Mouse (Mus musculus): ENCODE results near the gene Olfr1357.

Gene Olfr1357

GRCm38 (mm10) chr10:78578204-78578603 is 39.7 kb downstream of the Olfr1357 start:
- no peak for DNase-seq (ENCODE audit: low spot score)

DNA sequence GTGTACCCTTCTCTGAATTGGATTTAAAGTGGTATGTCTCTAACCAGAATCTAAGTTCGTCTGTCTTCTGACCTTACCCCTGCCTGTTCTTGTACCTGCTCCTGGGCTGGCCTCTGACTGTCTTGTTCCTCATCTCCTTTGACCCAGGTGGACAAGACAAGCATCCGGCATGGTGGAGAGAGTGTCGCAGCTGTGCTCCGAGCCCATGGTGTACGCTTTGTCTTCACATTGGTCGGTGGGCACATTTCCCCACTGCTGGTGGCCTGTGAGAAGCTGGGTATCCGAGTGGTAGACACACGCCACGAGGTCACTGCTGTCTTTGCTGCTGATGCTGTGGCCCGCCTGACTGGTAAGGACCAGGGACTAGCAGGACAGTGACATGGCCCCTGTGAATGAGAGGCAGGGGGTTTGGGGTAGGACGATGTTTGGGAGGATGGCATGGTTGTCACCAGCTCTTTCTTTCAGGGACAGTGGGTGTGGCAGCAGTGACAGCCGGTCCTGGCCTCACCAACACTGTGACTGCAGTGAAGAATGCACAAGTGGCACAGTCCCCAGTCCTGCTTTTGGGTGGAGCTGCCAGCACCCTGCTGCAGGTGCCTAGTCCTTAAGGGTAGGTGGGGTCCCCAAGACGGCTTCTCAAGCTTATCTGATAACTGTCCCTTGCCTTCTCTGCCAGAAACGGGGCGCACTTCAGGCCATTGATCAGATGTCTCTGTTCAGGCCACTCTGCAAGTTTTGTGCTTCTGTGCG is 41.3 kb downstream of the Olfr1357 start:
- DNase-seq (ENCODE audit: low spot score), result no peak

GRCm38 (mm10) chr10:78575690-78576089 is 42.2 kb downstream of the Olfr1357 start:
- peak; percentile 61 for DNase-seq (ENCODE audit: low spot score)

- no peak for DNase-seq (ENCODE audit: low spot score)
Observed at GRCm38 (mm10) chr10:78575105-78575632, 42.7 kb downstream of the Olfr1357 start.

GRCm38 (mm10) chr10:78574250-78575104 is 43.4 kb downstream of the Olfr1357 start, which contains the start of gene Ilvbl:
Ilvbl (plus strand) TSS chr10:78574346.
- DNase-seq (ENCODE audit: low spot score), result peak; percentile 95

DNA sequence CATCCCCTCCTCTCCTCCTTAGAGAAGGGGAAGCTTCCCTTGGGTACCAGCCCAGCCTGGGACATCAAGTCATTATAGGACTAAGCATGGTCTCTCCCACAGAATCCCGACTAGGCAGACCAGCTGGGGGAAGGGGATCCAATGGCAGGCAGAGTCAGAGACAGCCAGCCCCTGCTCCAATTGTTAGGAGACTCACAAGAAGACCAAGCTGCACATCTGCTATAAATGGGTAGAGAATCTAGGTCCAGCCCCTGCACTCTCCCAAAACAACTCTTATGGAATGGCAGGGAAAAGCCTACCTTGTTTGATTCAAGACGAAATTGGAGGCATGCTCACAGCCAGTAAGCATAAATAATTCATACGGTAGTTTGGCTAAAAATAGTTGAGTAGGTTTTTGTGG is 44.6 kb downstream of the Olfr1357 start:
- no peak for DNase-seq (ENCODE audit: low spot score)

DNA sequence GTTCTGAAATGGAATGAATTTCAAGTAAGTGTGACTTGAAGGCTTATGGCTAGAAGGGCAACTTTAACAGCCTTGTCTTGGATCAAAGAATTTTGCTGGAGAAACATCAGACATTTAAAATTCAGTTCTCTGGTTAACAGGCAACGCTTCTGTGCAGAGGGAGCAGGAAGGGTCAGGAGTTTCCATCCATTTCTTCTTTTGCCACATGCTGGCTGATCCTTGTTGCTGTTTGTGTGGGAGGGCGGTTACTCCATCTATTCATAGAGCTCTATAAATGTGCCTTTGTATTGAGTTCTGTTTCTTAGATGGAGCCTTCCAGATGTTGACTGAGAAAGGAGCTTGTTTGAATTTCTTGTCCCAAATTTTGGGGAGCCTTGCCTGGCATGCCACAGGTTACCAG is 47.0 kb downstream of the Olfr1357 start:
- DNase-seq (ENCODE audit: low spot score), result no peak

GRCm38 (mm10) chr10:78570416-78570815 is 47.5 kb downstream of the Olfr1357 start:
- DNase-seq (ENCODE audit: low spot score), result no peak

GRCm38 (mm10) chr10:78569686-78570085 is 48.2 kb downstream of the Olfr1357 start:
- no peak for DNase-seq (ENCODE audit: low spot score)

DNA sequence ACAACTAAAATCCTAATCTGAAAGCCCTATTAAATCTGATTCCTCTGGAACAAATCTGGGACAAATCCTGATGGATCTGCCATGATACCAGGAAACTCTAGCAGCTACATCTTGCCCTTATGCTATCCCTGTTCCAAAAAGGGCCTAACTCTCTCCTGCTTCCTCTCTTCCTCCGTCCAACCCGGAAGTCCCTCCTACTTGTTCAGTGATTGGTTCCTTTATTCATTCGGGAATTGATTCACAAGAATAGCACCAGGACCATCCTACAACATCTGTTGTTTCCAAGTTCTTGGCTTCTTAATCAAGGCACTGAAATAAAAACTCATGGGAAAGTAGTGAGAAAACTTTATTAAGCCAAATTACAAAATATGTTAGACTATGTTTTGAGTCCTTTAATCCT is 48.7 kb downstream of the Olfr1357 start:
- DNase-seq (ENCODE audit: low spot score), result no peak

DNA sequence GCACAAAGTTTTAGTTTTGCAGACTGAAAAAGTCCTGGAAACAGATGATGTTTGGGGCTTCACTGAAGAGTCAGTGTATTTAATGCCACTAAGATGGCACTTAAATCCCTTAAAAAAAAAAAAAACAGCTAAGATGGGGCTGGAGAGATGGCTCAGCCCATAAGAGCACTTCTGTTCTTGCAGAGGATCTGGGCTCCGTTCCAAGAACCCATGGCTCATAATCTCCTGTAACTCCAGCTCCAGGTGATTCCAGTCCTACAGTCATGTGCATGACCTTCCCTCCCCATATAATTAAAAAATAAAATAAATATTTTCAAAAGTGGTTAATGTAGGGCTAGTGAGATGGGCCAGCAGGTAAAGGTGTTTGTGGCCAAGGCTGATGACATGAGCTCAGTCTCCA is 52.8 kb downstream of the Olfr1357 start:
- no peak for DNase-seq (ENCODE audit: low spot score)
